In genomic region chr15:93335821-93336657, GRCm38 (mm10) we compare ENCODE assay signal across 8 mouse cellular contexts. TPM values are rescaled to one million over a fixed set of nuclear protein-coding genes. Genes with fewer than 3 reads are reported as not detected.
DNase-seq lines count a peak whose midpoint lies in the region; ATAC-seq and TF ChIP-seq lines count a peak whose summit lies in the region.

No protein-coding gene starts in this region.

- ATAC-seq in heart, postnatal 0 days (ENCODE audit: insufficient read depth, low read depth): peak; percentile 62

- no peak for TF ChIP-seq POLR2A in bone marrow, adult 2 months (IDR thresholded peaks at IDR 0.05; ENCODE audit: borderline replicate concordance, control insufficient read depth, low read depth, low read length)
- TF ChIP-seq POLR2A in embryonic fibroblast, embryonic 13.5 days (IDR thresholded peaks at IDR 0.05; ENCODE audit: low read depth, low read length): peak; percentile 23; the same call in 1 of the 2 replicates

- H3K4me2 ChIP-seq in heart, postnatal 0 days (ENCODE audit: low read depth, low read length): peak overlapping the region; percentile 81

- H3K4me3 ChIP-seq in bone marrow, adult 2 months (replicated peaks; ENCODE audit: control insufficient read depth, low read depth, low read length): peak overlapping the region; percentile 96
- H3K4me3 ChIP-seq in embryonic fibroblast, embryonic 13.5 days (ENCODE audit: insufficient read depth, low read length): peak overlapping the region; percentile 55
- peak overlapping the region; percentile 77 for H3K4me3 ChIP-seq in heart, postnatal 0 days (ENCODE audit: low read depth, low read length)

- no peaks in the 10 kb centered on the region for H3K9me3 ChIP-seq in heart, postnatal 0 days (replicated peaks; ENCODE audit: control insufficient read depth, low read length)

- TF ChIP-seq EP300 in heart, postnatal 0 days (IDR thresholded peaks at IDR 0.05; ENCODE audit: low read depth): no peak

- H3K27ac ChIP-seq in bone marrow, adult 2 months (ENCODE audit: control insufficient read depth, insufficient read depth, low read depth, low read length, poor library complexity): peak overlapping the region; percentile 82
- peak overlapping the region; percentile 76 for H3K27ac ChIP-seq in embryonic fibroblast, embryonic 13.5 days (ENCODE audit: insufficient read depth, low read length)
- H3K27ac ChIP-seq in heart, postnatal 0 days (ENCODE audit: low read depth): peak overlapping the region; percentile 93

- 9% methylated on average over 87 of the region's 110 CpGs for WGBS in bone marrow, adult 2 months
- under 1% methylated on average over 68 of the region's 110 CpGs for WGBS in heart, postnatal 0 days

- H3K4me1 ChIP-seq in bone marrow, adult 2 months (ENCODE audit: control insufficient read depth, insufficient read depth, low read length): no peaks in the 10 kb centered on the region
- no peaks in the 10 kb centered on the region; the same call in 1 of the 2 replicates for H3K4me1 ChIP-seq in embryonic fibroblast, embryonic 13.5 days (ENCODE audit: control insufficient read depth, insufficient read depth, low read length)
- 0 out of 2 replicates have a peak, but pooled peaks cover 6% of the 10 kb centered on the region for H3K4me1 ChIP-seq in heart, postnatal 0 days (ENCODE audit: control insufficient read depth, insufficient read depth)

- TF ChIP-seq CTCF in bone marrow, adult 2 months (IDR thresholded peaks at IDR 0.05; ENCODE audit: control insufficient read depth, insufficient read depth, low read length): no peak
- TF ChIP-seq CTCF in embryonic fibroblast, embryonic 13.5 days (IDR thresholded peaks at IDR 0.05; ENCODE audit: borderline replicate concordance, insufficient read depth, low read length): no peak
- TF ChIP-seq CTCF in heart, postnatal 0 days (IDR thresholded peaks at IDR 0.05; ENCODE audit: low read depth): no peak

- H3K27me3 ChIP-seq in heart, postnatal 0 days (ENCODE audit: control insufficient read depth, insufficient read depth, low read length): no peaks in the 10 kb centered on the region

- H3K36me3 ChIP-seq in heart, postnatal 0 days (replicated peaks; ENCODE audit: control insufficient read depth, insufficient read depth, low read length): no peaks in the 10 kb centered on the region

- H3K9ac ChIP-seq in heart, postnatal 0 days (replicated peaks; ENCODE audit: low read depth, low read length): peak overlapping the region; percentile 79

- DNase-seq in ES-CJ7 (ENCODE audit: low read depth, low spot score): peak; percentile 14
- peak; percentile 54 for DNase-seq in heart, postnatal 0 days (ENCODE audit: low spot score)
- peak; percentile 59 to 70 for DNase-seq in kidney, postnatal 36 days
- DNase-seq in lung, postnatal 36 days: peak; percentile 48
- DNase-seq in right cerebral cortex, postnatal 14 days: peak; percentile 47
- DNase-seq in frontal cortex, postnatal 14 days (ENCODE audit: low spot score in 2 of 2): no peak

RNA-seq across cellular contexts. Expression of gene Yaf2, which starts 0.7 kb away (rescaled TPM):
- 10.3 and 15.4 TPM in 2 replicates for polyA plus RNA-seq in bone marrow, adult 2 months (2011; ENCODE audit: insufficient read depth, insufficient read length, low replicate concordance, missing spikeins)
- polyA plus RNA-seq in embryonic fibroblast, embryonic 13.5 days (2011; ENCODE audit: insufficient read length, low read depth, missing spikeins): 36.4 and 36.5 TPM in 2 replicates
- total RNA-seq in heart, postnatal 0 days (2014; rRNA removed; ENCODE audit: low replicate concordance): 46.0 and 47.1 TPM in 2 replicates
- polyA plus RNA-seq in heart, postnatal 0 days (2015; fragmentation: Nextera tagmentation; extraction: Ambion mirVana): 66.3 and 68.5 TPM in 2 replicates

Comparison
In these comparisons a context has a peak if more than half of its experiments do, and no peak if none do; other contexts are left out.
1. DNase-seq: peak in ES-CJ7 (single experiment), heart, postnatal 0 days (single experiment), kidney, postnatal 36 days (2 of 2), lung, postnatal 36 days (single experiment) and right cerebral cortex, postnatal 14 days (single experiment); none in frontal cortex, postnatal 14 days (0 of 2).
2. Peak in every context shown above with its lines, with median percentiles within 50 percentile points of each other: H3K27ac ChIP-seq and H3K4me3 ChIP-seq.